ENCODE assay signal across 8 mouse cellular contexts in genomic region chr17:56139355-56139754, GRCm38 (mm10). TPM values are rescaled to one million over a fixed set of nuclear protein-coding genes. Genes with fewer than 3 reads are reported as not detected.
A peak's percentile ranks its signal among the peaks of the same experiment; 100 is the strongest.
DNase-seq lines count a peak whose midpoint lies in the region; ATAC-seq and TF ChIP-seq lines count a peak whose summit lies in the region.

No protein-coding gene starts in this region.

- H3K4me1 ChIP-seq in kidney, adult 2 months (ENCODE audit: control insufficient read depth, insufficient read depth, low read length) = no peaks in the 10 kb centered on the region
- H3K4me1 ChIP-seq in bone marrow macrophage, adult 2 months (ENCODE audit: control insufficient read depth, insufficient read depth, low read length) = 0 out of 2 replicates have a peak, but pooled peaks cover 2% of the 10 kb centered on the region
- peaks cover 49% of the 10 kb centered on the region for H3K4me1 ChIP-seq in forebrain, embryonic 13.5 days
- peaks cover 43% of the 10 kb centered on the region for H3K4me1 ChIP-seq in liver, embryonic 15.5 days (replicated peaks)

- peak overlapping the region; percentile 68; the same call in 1 of the 2 replicates for H3K4me3 ChIP-seq in kidney, adult 2 months (ENCODE audit: insufficient read depth, low read depth, low read length)
- H3K4me3 ChIP-seq in bone marrow macrophage, adult 2 months (ENCODE audit: insufficient read depth, low read length) = peak overlapping the region; percentile 55
- peak overlapping the region; percentile 79 for H3K4me3 ChIP-seq in forebrain, embryonic 13.5 days
- peak overlapping the region; percentile 57 for H3K4me3 ChIP-seq in liver, embryonic 15.5 days (replicated peaks)

- peak overlapping the region; percentile 84 for H3K9ac ChIP-seq in forebrain, embryonic 13.5 days
- no peak overlapping the region for H3K9ac ChIP-seq in liver, embryonic 15.5 days

- no peak overlapping the region for H3K27ac ChIP-seq in kidney, adult 2 months (ENCODE audit: insufficient read depth, low read depth, low read length)
- no peak overlapping the region for H3K27ac ChIP-seq in bone marrow macrophage, adult 2 months (ENCODE audit: insufficient read depth, low read depth, low read length)
- H3K27ac ChIP-seq in forebrain, embryonic 13.5 days = no peak overlapping the region; the same call in 1 of the 2 replicates
- no peak overlapping the region for H3K27ac ChIP-seq in liver, embryonic 15.5 days (replicated peaks)

- no peaks in the 10 kb centered on the region for H3K9me3 ChIP-seq in forebrain, embryonic 13.5 days (replicated peaks)
- no peaks in the 10 kb centered on the region for H3K9me3 ChIP-seq in liver, embryonic 15.5 days (replicated peaks)

- peak overlapping the region; percentile 94 for H3K4me2 ChIP-seq in forebrain, embryonic 13.5 days
- peak overlapping the region; percentile 85 for H3K4me2 ChIP-seq in liver, embryonic 15.5 days

- no peak for DNase-seq in kidney, adult 2 months
- DNase-seq in kidney, postnatal 14 days = no peak
- DNase-seq in gastrocnemius, postnatal 10 days = no peak
- no peak for DNase-seq in retina, postnatal 1 day
- no peak for DNase-seq in kidney, postnatal 10 days

- no peaks in the 10 kb centered on the region for H3K27me3 ChIP-seq in kidney, adult 2 months (replicated peaks; ENCODE audit: control insufficient read depth, insufficient read depth, low read length)
- peaks cover 77% of the 10 kb centered on the region for H3K27me3 ChIP-seq in forebrain, embryonic 13.5 days
- peaks cover 68% of the 10 kb centered on the region for H3K27me3 ChIP-seq in liver, embryonic 15.5 days

- ATAC-seq in forebrain, embryonic 13.5 days = peak; percentile 34
- no peak for ATAC-seq in liver, embryonic 15.5 days (ENCODE audit: insufficient read depth)

- WGBS in kidney, adult 2 months = 17% methylated on average over 21 of the region's 21 CpGs
- 7% methylated on average over 18 of the region's 21 CpGs for WGBS in forebrain, embryonic 13.5 days
- WGBS in liver, embryonic 15.5 days (ENCODE audit: insufficient replicate concordance) = 9% methylated on average over 21 of the region's 21 CpGs

- H3K36me3 ChIP-seq in kidney, adult 2 months (ENCODE audit: control insufficient read depth, insufficient read depth, low read length) = no peaks in the 10 kb centered on the region
- no peaks in the 10 kb centered on the region for H3K36me3 ChIP-seq in forebrain, embryonic 13.5 days (ENCODE audit: poor library complexity, severe bottlenecking)
- H3K36me3 ChIP-seq in liver, embryonic 15.5 days (replicated peaks) = no peaks in the 10 kb centered on the region

- no peak for TF ChIP-seq POLR2A in kidney, adult 2 months (IDR thresholded peaks at IDR 0.05; ENCODE audit: low read depth, low read length)
- no peak for TF ChIP-seq POLR2A in bone marrow macrophage, adult 2 months (IDR thresholded peaks at IDR 0.05; ENCODE audit: borderline replicate concordance, low read depth, low read length)

- TF ChIP-seq CTCF in kidney, adult 2 months (conservative IDR thresholded peaks at IDR 0.05; ENCODE audit: insufficient read depth, insufficient read length, low read depth, low read length) = no peak
- TF ChIP-seq CTCF in bone marrow macrophage, adult 2 months (IDR thresholded peaks at IDR 0.05; ENCODE audit: low read depth, low read length) = no peak

RNA-seq across cellular contexts. Expression of gene Sema6b, which starts 0.8 kb away (rescaled TPM):
- 3.8 and 4.1 TPM in 2 replicates for polyA plus RNA-seq in kidney, adult 2 months (2012; rRNA removed)
- polyA plus RNA-seq in bone marrow macrophage, adult 2 months (2012; ENCODE audit: insufficient read depth, insufficient read length, missing spikeins) = 7.8 and 8.1 TPM in 2 replicates
- polyA plus RNA-seq in forebrain, embryonic 13.5 days (2015; fragmentation: Nextera tagmentation; extraction: Ambion mirVana) = 4.2 and 4.3 TPM in 2 replicates
- 0.81 and 1.3 TPM in 2 replicates for polyA plus RNA-seq in liver, embryonic 15.5 days (2015; fragmentation: Nextera tagmentation; extraction: Ambion mirVana)
- total RNA-seq in gastrocnemius, postnatal 10 days (2021) = 10 to 100 TPM; 14.4 to 14.7 TPM

RNA-seq across cellular contexts. Expression of gene Lrg1, which starts 17.6 kb away (rescaled TPM):
- 9.9 and 16.1 TPM in 2 replicates for polyA plus RNA-seq in kidney, adult 2 months (2012; rRNA removed)
- polyA plus RNA-seq in bone marrow macrophage, adult 2 months (2012; ENCODE audit: insufficient read depth, insufficient read length, missing spikeins) = not detected in 2 replicates
- polyA plus RNA-seq in forebrain, embryonic 13.5 days (2015; fragmentation: Nextera tagmentation; extraction: Ambion mirVana) = not detected in 2 replicates
- polyA plus RNA-seq in liver, embryonic 15.5 days (2015; fragmentation: Nextera tagmentation; extraction: Ambion mirVana) = 3.2 and 4.0 TPM in 2 replicates
- total RNA-seq in gastrocnemius, postnatal 10 days (2021) = 1 to 10 TPM; 1.4 to 3.1 TPM

RNA-seq across cellular contexts. Expression of gene Plin5, which starts 22.0 kb away (rescaled TPM):
- polyA plus RNA-seq in kidney, adult 2 months (2012; rRNA removed) = 8.4 and 10.1 TPM in 2 replicates
- polyA plus RNA-seq in bone marrow macrophage, adult 2 months (2012; ENCODE audit: insufficient read depth, insufficient read length, missing spikeins) = not detected in 2 replicates
- 0.27 and 0.52 TPM in 2 replicates for polyA plus RNA-seq in forebrain, embryonic 13.5 days (2015; fragmentation: Nextera tagmentation; extraction: Ambion mirVana)
- polyA plus RNA-seq in liver, embryonic 15.5 days (2015; fragmentation: Nextera tagmentation; extraction: Ambion mirVana) = 1.3 and 3.7 TPM in 2 replicates
- 10 to 100 TPM; 19.2 to 19.9 TPM for total RNA-seq in gastrocnemius, postnatal 10 days (2021)

RNA-seq across cellular contexts. Expression of gene Tnfaip8l1, which starts 22.9 kb away (rescaled TPM):
- polyA plus RNA-seq in kidney, adult 2 months (2012; rRNA removed) = 1.7 and 2.7 TPM in 2 replicates
- polyA plus RNA-seq in bone marrow macrophage, adult 2 months (2012; ENCODE audit: insufficient read depth, insufficient read length, missing spikeins) = 4.7 and 5.4 TPM in 2 replicates
- 8.0 and 8.4 TPM in 2 replicates for polyA plus RNA-seq in forebrain, embryonic 13.5 days (2015; fragmentation: Nextera tagmentation; extraction: Ambion mirVana)
- 2.7 and 3.1 TPM in 2 replicates for polyA plus RNA-seq in liver, embryonic 15.5 days (2015; fragmentation: Nextera tagmentation; extraction: Ambion mirVana)
- total RNA-seq in gastrocnemius, postnatal 10 days (2021) = 1 to 10 TPM; 5.0 to 5.3 TPM

RNA-seq across cellular contexts. Expression of gene Plin4, which starts 29.8 kb away (rescaled TPM):
- 14.4 and 23.3 TPM in 2 replicates for polyA plus RNA-seq in kidney, adult 2 months (2012; rRNA removed)
- 0.16 TPM in 1 of 2 replicates, not detected in the other for polyA plus RNA-seq in bone marrow macrophage, adult 2 months (2012; ENCODE audit: insufficient read depth, insufficient read length, missing spikeins)
- polyA plus RNA-seq in forebrain, embryonic 13.5 days (2015; fragmentation: Nextera tagmentation; extraction: Ambion mirVana) = 0.06 and 0.08 TPM in 2 replicates
- 0.02 and 0.06 TPM in 2 replicates for polyA plus RNA-seq in liver, embryonic 15.5 days (2015; fragmentation: Nextera tagmentation; extraction: Ambion mirVana)
- 100 to 1,000 TPM in 1 of 2 experiments, 10 to 100 TPM in 1; 75.2 to 106 TPM for total RNA-seq in gastrocnemius, postnatal 10 days (2021)
